In genomic region chr9:122747060-122747459, GRCm38 (mm10) we compare ENCODE assay signal across 28 mouse cellular contexts. TPM values are rescaled to one million over a fixed set of nuclear protein-coding genes. Genes with fewer than 3 reads are reported as not detected.
A peak's percentile ranks its signal among the peaks of the same experiment; 100 is the strongest.
DNase-seq lines count a peak whose midpoint lies in the region; ATAC-seq and TF ChIP-seq lines count a peak whose summit lies in the region.
"Had no signal": no experiment of that assay in that cellular context is flagged by ENCODE, and none has a peak within 500 bp of the region (broad histone marks: within the 10 kb centered on the region; RNA-seq: fewer than 3 reads in every experiment).

Topaz1 (plus strand) TSS chr9:122747346.

- H3K9me3 ChIP-seq in forebrain, embryonic 11.5 days (ENCODE audit: control insufficient read depth, low read length), result no peaks in the 10 kb centered on the region
- no peaks in the 10 kb centered on the region for H3K9me3 ChIP-seq in forebrain, embryonic 13.5 days (replicated peaks)
- no peaks in the 10 kb centered on the region for H3K9me3 ChIP-seq in stomach, embryonic 16.5 days (replicated peaks; ENCODE audit: control insufficient read depth, low read length)
- H3K9me3 ChIP-seq in stomach, postnatal 0 days (ENCODE audit: control insufficient read depth, low read length), result no peaks in the 10 kb centered on the region
- H3K9me3 ChIP-seq: embryonic facial prominence, embryonic 15.5 days; forebrain, embryonic 12.5 days; heart, embryonic 10.5 days had no signal

- H3K4me3 ChIP-seq in forebrain, embryonic 11.5 days (ENCODE audit: low read depth, low read length), result no peak within 1 kb of the TSS
- no peak within 1 kb of the TSS for H3K4me3 ChIP-seq in forebrain, embryonic 13.5 days
- H3K4me3 ChIP-seq in stomach, embryonic 16.5 days (replicated peaks; ENCODE audit: low read length), result no peak within 1 kb of the TSS
- H3K4me3 ChIP-seq in stomach, postnatal 0 days (ENCODE audit: low read depth, low read length), result no peak within 1 kb of the TSS
- H3K4me3 ChIP-seq: embryonic facial prominence, embryonic 15.5 days; erythroblast, embryonic 14.5 days; forebrain, embryonic 12.5 days; gastrocnemius, adult 2 months; heart, embryonic 10.5 days had no signal

- no peak within 1 kb of the TSS for H3K27ac ChIP-seq in forebrain, embryonic 11.5 days (ENCODE audit: low read depth, low read length)
- no peak within 1 kb of the TSS for H3K27ac ChIP-seq in forebrain, embryonic 13.5 days
- H3K27ac ChIP-seq in stomach, embryonic 16.5 days (ENCODE audit: low read length), result no peak within 1 kb of the TSS
- H3K27ac ChIP-seq in stomach, postnatal 0 days (replicated peaks), result no peak within 1 kb of the TSS
- H3K27ac ChIP-seq: embryonic facial prominence, embryonic 15.5 days; forebrain, embryonic 12.5 days; gastrocnemius, adult 2 months; heart, embryonic 10.5 days; hindbrain, embryonic 14.5 days had no signal

- H3K4me2 ChIP-seq in forebrain, embryonic 11.5 days (ENCODE audit: low read depth, low read length, severe bottlenecking), result no peak within 1 kb of the TSS
- H3K4me2 ChIP-seq in forebrain, embryonic 13.5 days, result no peak within 1 kb of the TSS
- H3K4me2 ChIP-seq in stomach, embryonic 16.5 days (ENCODE audit: low read depth, low read length), result no peak within 1 kb of the TSS
- H3K4me2 ChIP-seq in stomach, postnatal 0 days (replicated peaks; ENCODE audit: low read depth), result no peak within 1 kb of the TSS
- H3K4me2 ChIP-seq: embryonic facial prominence, embryonic 15.5 days; forebrain, embryonic 12.5 days; hindbrain, embryonic 14.5 days had no signal

- H3K4me1 ChIP-seq in forebrain, embryonic 11.5 days (replicated peaks; ENCODE audit: control insufficient read depth, insufficient read depth, low read length), result no peaks in the 10 kb centered on the region
- H3K4me1 ChIP-seq in forebrain, embryonic 13.5 days, result no peaks in the 10 kb centered on the region
- H3K4me1 ChIP-seq in stomach, embryonic 16.5 days (ENCODE audit: control insufficient read depth, insufficient read depth, low read length), result no peaks in the 10 kb centered on the region
- H3K4me1 ChIP-seq in stomach, postnatal 0 days (replicated peaks; ENCODE audit: control insufficient read depth, insufficient read depth), result no peaks in the 10 kb centered on the region
- H3K4me1 ChIP-seq: embryonic facial prominence, embryonic 15.5 days; forebrain, embryonic 12.5 days had no signal

- WGBS in forebrain, embryonic 11.5 days, result 80% methylated on average over 28 of the region's 28 CpGs
- WGBS in forebrain, embryonic 13.5 days, result 71% methylated on average over 28 of the region's 28 CpGs
- WGBS in stomach, embryonic 16.5 days, result 70% methylated on average over 28 of the region's 28 CpGs
- WGBS in stomach, postnatal 0 days, result 69% methylated on average over 28 of the region's 28 CpGs

- no peaks in the 10 kb centered on the region for H3K27me3 ChIP-seq in forebrain, embryonic 11.5 days (ENCODE audit: control insufficient read depth, insufficient read depth, low read length)
- 0 out of 2 replicates have a peak, but pooled peaks cover 2% of the 10 kb centered on the region for H3K27me3 ChIP-seq in forebrain, embryonic 13.5 days
- no peaks in the 10 kb centered on the region for H3K27me3 ChIP-seq in stomach, embryonic 16.5 days (ENCODE audit: control insufficient read depth, insufficient read depth, low read length)
- H3K27me3 ChIP-seq in stomach, postnatal 0 days (ENCODE audit: control insufficient read depth, insufficient read depth, low read length), result no peaks in the 10 kb centered on the region
- H3K27me3 ChIP-seq: embryonic facial prominence, embryonic 15.5 days; forebrain, embryonic 12.5 days had no signal

- TF ChIP-seq CTCF in stomach, postnatal 0 days (IDR thresholded peaks at IDR 0.05; ENCODE audit: low read depth), result no peak

- DNase-seq in forebrain, embryonic 11.5 days (ENCODE audit: low spot score), result peak; percentile 50
- no peak for DNase-seq in stomach, postnatal 0 days (ENCODE audit: low spot score)
- peak; percentile 54 for DNase-seq in ZHBTc4 (ENCODE audit: low read depth, low spot score)
- DNase-seq in testis, postnatal 14 days (ENCODE audit: low spot score), result peak; percentile 82
- DNase-seq in layer of hippocampus, postnatal 10 days (ENCODE audit: low spot score in 2 of 2), result no peak
- DNase-seq: adrenal gland, adult 8-10 months; adrenal gland, postnatal 36 days; cerebellum, adult 2 months; cerebellum, postnatal 10 days; embryo, embryonic 11 days; gastrocnemius, adult 2 months; gastrocnemius, postnatal 36 days; heart, postnatal 10 days had no signal

- no peak for TF ChIP-seq EP300 in stomach, postnatal 0 days (optimal IDR thresholded peaks at IDR 0.05)

- H3K9ac ChIP-seq in forebrain, embryonic 11.5 days (ENCODE audit: low read length), result no peak within 1 kb of the TSS
- H3K9ac ChIP-seq in forebrain, embryonic 13.5 days, result no peak within 1 kb of the TSS
- no peak within 1 kb of the TSS for H3K9ac ChIP-seq in stomach, embryonic 16.5 days (ENCODE audit: low read length)
- H3K9ac ChIP-seq in stomach, postnatal 0 days (ENCODE audit: low read length), result no peak within 1 kb of the TSS
- H3K9ac ChIP-seq: embryonic facial prominence, embryonic 15.5 days; forebrain, embryonic 12.5 days; hindbrain, embryonic 14.5 days had no signal

- no peak for ATAC-seq in forebrain, embryonic 11.5 days (replicated peaks; ENCODE audit: low FRiP score)
- no peak for ATAC-seq in forebrain, embryonic 13.5 days
- 0 out of 2 replicates have a peak, but pooled peaks have one; percentile 7 for ATAC-seq in stomach, embryonic 16.5 days (ENCODE audit: insufficient read depth, low FRiP score)
- no peak for ATAC-seq in stomach, postnatal 0 days (ENCODE audit: low FRiP score, low TSS enrichment)
- ATAC-seq in megakaryocyte progenitor cell, adult 5-6 weeks (replicated peaks; ENCODE audit: poor library complexity), result no peak
- ATAC-seq: intestine, embryonic 16.5 days had no signal

- no peaks in the 10 kb centered on the region for H3K36me3 ChIP-seq in forebrain, embryonic 11.5 days (ENCODE audit: control insufficient read depth, insufficient read depth, low read length)
- H3K36me3 ChIP-seq in forebrain, embryonic 13.5 days (ENCODE audit: poor library complexity, severe bottlenecking), result no peaks in the 10 kb centered on the region
- no peaks in the 10 kb centered on the region for H3K36me3 ChIP-seq in stomach, embryonic 16.5 days (ENCODE audit: control insufficient read depth, insufficient read depth, low read length)
- H3K36me3 ChIP-seq in stomach, postnatal 0 days (ENCODE audit: control insufficient read depth, insufficient read depth, low read length), result no peaks in the 10 kb centered on the region
- H3K36me3 ChIP-seq: embryonic facial prominence, embryonic 15.5 days; forebrain, embryonic 12.5 days; heart, embryonic 10.5 days had no signal

RNA-seq across cellular contexts. Expression of gene Topaz1, which starts in this region (rescaled TPM):
- not detected in 2 replicates for polyA plus RNA-seq in forebrain, embryonic 11.5 days (2014; fragmentation: Nextera tagmentation; extraction: Ambion mirVana)
- polyA plus RNA-seq in forebrain, embryonic 13.5 days (2015; fragmentation: Nextera tagmentation; extraction: Ambion mirVana), result not detected in 2 replicates
- polyA plus RNA-seq in stomach, embryonic 16.5 days (2015; fragmentation: Nextera tagmentation; extraction: Ambion mirVana), result 0.04 TPM in 1 of 2 replicates, not detected in the other
- not detected in 2 replicates for polyA plus RNA-seq in stomach, postnatal 0 days (2015; fragmentation: Nextera tagmentation; extraction: Ambion mirVana)
- total RNA-seq in layer of hippocampus, postnatal 10 days (2021), result not detected
- not detected in 2 replicates for total RNA-seq in megakaryocyte progenitor cell, adult 5-6 weeks (2015)
- not detected in 2 replicates for total RNA-seq in megakaryocyte progenitor cell, adult 5-6 weeks (2017)
- total RNA-seq: adrenal gland, postnatal 36 days; common myeloid progenitor, adult 5-6 weeks; gastrocnemius, adult 2 months; gastrocnemius, postnatal 36 days; heart, postnatal 10 days; hematopoietic stem cell, adult 5-6 weeks; MEL had no signal
- polyA plus RNA-seq: C2C12; embryonic facial prominence, embryonic 11.5 days; embryonic facial prominence, embryonic 15.5 days; forebrain, embryonic 12.5 days; heart, embryonic 14.5 days; hindbrain, embryonic 14.5 days; intestine, embryonic 16.5 days had no signal

Comparison
In these comparisons a context has a peak if more than half of its experiments do, and no peak if none do; other contexts are left out.
1. Peak in DNase-seq in forebrain, embryonic 11.5 days; RNA of the gene not detected or under 1 TPM.
2. Peak in ATAC-seq in stomach, embryonic 16.5 days; RNA of the gene not detected or under 1 TPM.
3. DNase-seq: peak in ZHBTc4 (single experiment) and testis, postnatal 14 days (single experiment); none in stomach, postnatal 0 days (single experiment) and layer of hippocampus, postnatal 10 days (0 of 2).